Mouse (Mus musculus) olfactory bulb, adult 2 months (tissue): Measurements from ENCODE around the gene 4930415O20Rik. TPM values are rescaled to one million over a fixed set of nuclear protein-coding genes. Genes with fewer than 3 reads are reported as not detected.

Source experiments
- H3K27ac ChIP-seq: fragments of 200-500 bp; 2 replicates; pipeline ENCODE4 v1.5.1; 2012; ENCODE audit warnings: low read depth, low read length; ENCODE audit not compliant: insufficient read depth
- H3K4me1 ChIP-seq: fragments of 200-500 bp; 2 replicates; pipeline ENCODE4 v1.6.1; 2012; ENCODE audit warnings: low read length; ENCODE audit not compliant: control insufficient read depth, insufficient read depth
- H3K4me3 ChIP-seq: fragments of 200-500 bp; 2 replicates; pipeline ENCODE4 v1.5.1; 2012; ENCODE audit warnings: mild to moderate bottlenecking, low read depth, low read length, moderate library complexity; ENCODE audit not compliant: insufficient read depth
- CTCF ChIP-seq: fragments of 200-500 bp; IDR thresholded peaks from 2 replicates; pipeline ENCODE4 v1.5.1; 2012; ENCODE audit warnings: low read depth, mild to moderate bottlenecking, low read length, moderate library complexity; ENCODE audit not compliant: insufficient read depth
- POLR2A ChIP-seq: fragments of 200-500 bp; IDR thresholded peaks from 2 replicates; pipeline ENCODE4 v1.6.1; 2012; ENCODE audit warnings: mild to moderate bottlenecking, low read depth, low read length, moderate library complexity; ENCODE audit not compliant: insufficient read depth
- WGBS: fragments of 180-500 bp; shearing (Covaris S2); methylation state at CpG from one replicate; pipeline ENCODE4 v1.1.7; 2018; 5-methylcytosine and 5-hydroxymethylcytosine counted together
- polyA plus RNA-seq: library from polyadenylated mRNA; stranded (reverse); fragments of >200 nt; gene quantifications from 2 replicates; pipeline ENCODE4 v1.2.4, GENCODE M21; 2012; ENCODE audit warnings: low replicate concordance; ENCODE audit not compliant: missing spikeins, insufficient read depth, insufficient read length

Gene 4930415O20Rik
- polyA plus RNA-seq, result not detected in 2 replicates

DNA sequence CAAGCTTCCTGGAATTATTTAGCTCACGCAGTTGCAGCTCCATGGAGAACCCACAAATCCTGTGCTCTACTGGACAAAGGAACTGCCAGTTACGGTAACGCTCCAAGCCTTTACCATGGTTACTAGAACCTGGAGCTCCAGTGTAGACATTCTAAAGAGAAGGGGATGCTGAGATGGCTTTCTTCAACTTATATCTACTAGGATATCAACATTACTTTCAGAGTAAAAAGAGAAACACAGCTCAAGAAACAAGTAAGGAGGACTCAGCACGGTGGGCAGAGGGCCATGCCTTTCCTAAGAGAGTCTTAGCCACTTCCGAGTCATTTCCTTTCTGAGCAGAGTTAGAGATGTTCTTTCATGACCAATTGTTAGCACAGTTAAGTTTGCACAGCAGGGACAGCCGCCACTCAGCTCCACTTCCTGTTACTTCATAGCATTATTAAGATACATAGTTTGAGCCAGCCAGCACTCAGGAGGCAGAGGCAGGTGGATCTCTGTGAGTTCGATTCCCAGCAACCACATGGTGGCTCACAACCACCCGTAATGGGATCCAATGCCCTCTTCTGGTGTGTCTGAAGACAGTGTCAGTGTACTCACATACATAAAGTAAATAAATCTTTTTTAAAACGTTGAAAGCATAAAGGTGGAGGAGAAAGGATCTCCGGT is at the start of gene 4930415O20Rik, which contains the start of gene Ccnt1:
Gene 4930415O20Rik (plus strand): TSS at position 132 of the 666 bp plus-strand sequence.
Gene Ccnt1 (minus strand): TSS at position 51 of the 666 bp plus-strand sequence.
- TF ChIP-seq POLR2A, result no peak
- no peak for TF ChIP-seq CTCF
- 83% methylated on average over 10 of the region's 10 CpGs for WGBS
- H3K4me1 ChIP-seq, result peaks cover 5% of the 10 kb centered on the region; the same call in 1 of the 2 replicates
- H3K4me3 ChIP-seq, result no peak within 1 kb of the TSS
- H3K27ac ChIP-seq, result no peak within 1 kb of the TSS

DNA sequence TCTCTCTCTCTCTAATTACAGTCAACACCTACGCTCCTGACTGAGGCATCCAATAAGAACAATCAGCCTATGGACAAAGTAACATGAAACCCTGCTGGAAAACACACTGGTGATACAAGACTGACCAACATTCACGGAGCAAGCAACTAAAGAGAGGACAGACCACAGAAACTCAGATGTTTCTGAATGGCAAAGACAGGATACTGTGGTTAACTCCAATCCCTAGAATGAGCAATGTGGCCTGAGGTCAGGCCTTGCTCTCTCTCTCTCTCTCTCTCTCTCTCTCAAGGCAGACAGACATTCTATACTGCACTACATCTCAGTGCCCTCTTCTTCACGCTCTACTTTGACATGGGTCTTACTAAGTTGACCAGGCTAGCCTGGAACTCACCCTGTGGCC is 49.6 kb upstream of the 4930415O20Rik start:
- no peak for TF ChIP-seq POLR2A
- TF ChIP-seq CTCF, result no peak
- Histone ChIP-seq H3K4me3 (no peak overlapping the region), H3K4me1 (peaks cover 4% of the 10 kb centered on the region; the same call in 1 of the 2 replicates), H3K27ac (no peak overlapping the region)
- WGBS, result 63% methylated on average over 3 of the region's 3 CpGs

DNA sequence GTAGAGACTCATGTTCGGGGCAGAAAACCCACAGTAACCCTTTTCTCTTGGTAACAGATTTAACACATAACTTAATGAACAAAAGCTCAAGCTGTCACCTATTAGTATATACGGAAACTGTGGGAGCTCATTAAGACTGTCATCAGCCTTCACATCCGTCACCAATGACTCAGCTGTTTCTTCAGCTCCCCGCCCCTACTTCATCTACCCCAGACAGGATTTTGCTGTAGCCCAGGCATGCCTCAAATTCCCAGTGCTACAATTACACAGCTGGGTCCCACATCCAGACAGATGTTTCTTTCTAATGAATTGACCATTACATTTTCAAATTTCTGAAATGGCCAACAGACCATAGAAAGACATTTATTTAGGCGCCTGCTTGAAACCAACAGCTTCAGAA is 44.7 kb upstream of the 4930415O20Rik start:
- TF ChIP-seq POLR2A, result no peak
- no peak for TF ChIP-seq CTCF
- Histone ChIP-seq H3K27ac (no peak overlapping the region), H3K4me3 (no peak overlapping the region), H3K4me1 (peaks cover 2% of the 10 kb centered on the region; the same call in 1 of the 2 replicates)
- 52% methylated on average over 5 of the region's 5 CpGs for WGBS

DNA sequence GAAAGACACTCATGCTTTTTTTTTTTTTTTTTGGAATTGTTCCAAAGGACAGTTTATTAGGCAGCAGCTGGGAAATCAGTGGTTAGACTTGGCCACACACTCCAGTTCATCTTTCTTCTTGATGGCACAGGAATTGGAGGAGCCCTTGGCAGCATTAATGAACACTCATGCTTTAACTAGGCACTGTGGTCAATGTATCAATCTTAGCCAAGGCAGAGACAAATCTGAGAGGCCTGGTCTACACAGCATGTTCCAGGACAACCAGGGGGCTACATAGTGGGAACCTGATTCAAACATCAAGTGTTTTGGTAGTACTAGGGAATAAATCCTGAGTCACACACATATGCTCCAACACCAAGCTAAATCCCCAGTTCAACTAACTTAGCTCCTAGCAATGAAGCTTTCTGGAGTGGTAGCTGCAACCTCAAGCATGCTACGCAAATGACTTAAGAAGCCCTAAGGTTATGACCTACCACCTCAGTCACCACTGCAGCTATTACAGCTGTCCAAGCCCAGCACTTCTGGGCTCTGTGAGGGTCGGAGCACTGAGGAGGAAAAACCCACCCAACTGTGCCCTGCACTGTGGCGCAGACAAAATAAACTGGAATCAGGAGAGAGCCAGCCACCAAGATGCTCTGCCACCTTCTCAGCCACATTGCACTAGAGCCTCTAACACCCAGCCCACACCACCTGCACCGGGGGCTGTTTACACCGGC is 43.6 kb upstream of the 4930415O20Rik start:
- TF ChIP-seq CTCF (no peak), POLR2A (no peak)
- H3K4me1 ChIP-seq, result peaks cover 5% of the 10 kb centered on the region
- 83% methylated on average over 5 of the region's 5 CpGs for WGBS
- H3K27ac ChIP-seq, result no peak overlapping the region
- no peak overlapping the region for H3K4me3 ChIP-seq

DNA sequence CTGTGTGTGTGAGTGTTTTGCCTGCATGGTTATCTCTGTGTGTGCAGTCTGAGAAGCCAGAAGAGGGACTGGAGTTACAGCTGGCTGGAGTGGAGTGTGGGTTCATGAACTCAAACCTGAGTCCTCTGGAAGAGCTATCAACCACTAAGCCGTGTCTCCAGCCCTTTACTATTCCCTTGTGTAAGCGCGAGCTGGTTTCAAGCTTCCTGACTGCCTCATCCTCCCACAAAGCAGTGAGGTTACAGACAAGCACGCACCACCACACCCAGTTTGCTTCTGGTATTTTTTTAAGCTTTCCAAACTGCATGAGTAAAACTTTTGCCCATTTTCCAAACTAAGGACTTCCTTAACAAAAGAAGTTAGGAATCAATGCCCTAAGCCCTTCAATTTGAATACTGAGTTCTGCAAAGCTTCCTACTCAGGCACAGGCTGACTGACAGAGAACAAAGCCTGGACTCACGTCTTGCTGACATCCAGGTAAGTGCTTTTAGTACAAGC is 42.7 kb upstream of the 4930415O20Rik start:
- TF ChIP-seq CTCF, result no peak
- no peak for TF ChIP-seq POLR2A
- Histone ChIP-seq H3K4me1 (peaks cover 10% of the 10 kb centered on the region), H3K4me3 (no peak overlapping the region), H3K27ac (no peak overlapping the region)
- 83% methylated on average over 5 of the region's 5 CpGs for WGBS

DNA sequence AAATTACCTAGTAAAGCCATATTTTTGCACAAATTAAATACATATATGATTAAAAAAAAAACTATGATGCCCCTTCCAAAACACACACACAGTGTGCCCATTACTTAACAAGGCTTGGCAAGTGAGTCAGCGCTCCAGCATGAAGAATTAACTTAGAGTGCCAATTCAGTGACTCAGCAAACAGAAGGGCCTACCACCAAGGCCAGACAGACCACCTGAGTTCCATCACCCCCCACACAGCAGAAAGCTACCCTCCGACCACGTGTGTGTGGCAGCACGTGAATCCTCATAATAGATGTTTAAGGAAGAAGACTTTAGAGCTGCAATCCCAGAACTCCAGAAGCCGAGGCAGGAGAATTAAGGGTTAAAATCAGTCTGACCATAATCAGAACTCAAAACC is 38.5 kb upstream of the 4930415O20Rik start:
- WGBS, result 12% methylated on average over 5 of the region's 5 CpGs
- Histone ChIP-seq H3K27ac (no peak overlapping the region), H3K4me3 (peak overlapping the region; percentile 31; the same call in 1 of the 2 replicates), H3K4me1 (peaks cover 10% of the 10 kb centered on the region)
- no peak for TF ChIP-seq CTCF
- no peak for TF ChIP-seq POLR2A

DNA sequence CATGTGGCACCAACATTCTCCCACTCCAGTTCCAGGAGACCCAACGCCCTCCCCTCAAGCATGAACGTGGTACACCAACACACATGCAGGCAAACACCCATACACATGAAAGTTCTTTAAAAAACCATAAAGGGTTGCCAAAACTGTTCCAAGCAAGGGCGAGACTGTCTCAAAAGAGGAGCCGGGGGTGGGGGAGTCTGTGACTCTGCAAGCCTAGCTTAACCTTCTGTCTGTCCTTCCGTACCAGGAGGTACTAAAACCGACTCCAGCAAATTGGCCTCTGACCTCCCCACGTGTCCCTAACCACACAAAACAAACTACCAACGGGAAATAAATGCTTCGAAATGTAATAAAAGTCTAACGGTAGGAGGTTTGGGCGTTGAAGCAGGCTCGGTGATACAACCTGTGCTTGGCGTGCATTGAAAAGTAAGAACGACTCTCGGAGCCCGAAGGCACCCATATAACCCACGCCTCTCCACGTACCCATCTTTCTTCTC is 37.7 kb upstream of the 4930415O20Rik start:
- Histone ChIP-seq H3K27ac (no peak overlapping the region), H3K4me3 (peak overlapping the region; percentile 97), H3K4me1 (peaks cover 10% of the 10 kb centered on the region)
- 0% methylated on average over 18 of the region's 18 CpGs for WGBS
- TF ChIP-seq CTCF, result no peak
- no peak for TF ChIP-seq POLR2A

DNA sequence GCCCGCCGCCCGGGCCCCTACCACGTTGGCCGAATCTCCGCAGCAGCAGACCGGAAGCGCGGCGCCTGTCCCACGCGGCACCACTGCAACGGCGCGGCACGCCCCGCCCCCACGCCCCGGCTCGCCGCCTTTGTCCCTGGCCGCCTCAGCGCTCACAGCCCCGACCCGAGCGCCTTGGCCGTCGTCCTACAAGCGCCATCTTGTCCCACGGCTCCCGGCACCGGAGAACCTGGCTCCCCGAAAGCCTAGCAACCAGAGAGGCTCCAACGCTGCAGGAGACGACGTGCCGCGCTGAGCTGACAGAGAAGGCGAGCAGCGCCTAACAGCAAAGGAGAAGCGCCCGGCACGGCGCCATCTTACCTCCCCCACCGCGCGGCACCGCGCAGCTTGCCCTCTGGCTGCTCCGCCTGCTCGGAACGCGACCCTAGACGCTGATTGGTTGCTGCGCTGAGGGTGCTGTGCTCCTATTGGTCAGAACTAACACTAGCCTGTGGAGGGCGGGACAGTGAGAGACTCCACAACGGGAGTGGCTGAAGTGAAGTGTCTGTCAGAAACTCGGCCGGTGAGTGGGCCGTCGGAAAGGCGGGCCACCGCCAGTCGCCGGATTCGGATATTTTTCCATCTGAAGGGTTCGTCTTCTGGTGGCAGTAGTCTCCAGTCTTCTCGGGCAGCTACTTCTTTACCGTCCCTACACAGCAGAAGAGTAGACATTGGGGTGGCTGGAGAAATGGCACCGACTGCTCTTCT is 36.8 kb upstream of the 4930415O20Rik start, which contains the start of gene Kansl2:
Gene Kansl2 (minus strand): TSS at position 384 of the 747 bp plus-strand sequence.
- Histone ChIP-seq H3K27ac (peak within 1 kb of the TSS; percentile 99), H3K4me1 (peaks cover 10% of the 10 kb centered on the region), H3K4me3 (peak within 1 kb of the TSS; percentile 97)
- WGBS, result under 1% methylated on average over 69 of the region's 70 CpGs
- TF ChIP-seq CTCF (no peak), POLR2A (peak; percentile 97)
